Mouse (Mus musculus): ENCODE data around the gene Map2k3.

Map2k3 gene

GRCm38 (mm10) chr11:60955621-60956383 lies 24.0 kb downstream of the Map2k3 start:
- no peak for DNase-seq (ENCODE audit: low spot score in 2 of 2)

GRCm38 (mm10) chr11:60958948-60959347 lies 27.1 kb downstream of the Map2k3 start:
- DNase-seq (ENCODE audit: low spot score in 2 of 2) = no peak

- no peak for DNase-seq (ENCODE audit: low spot score in 2 of 2)
Observed at GRCm38 (mm10) chr11:60961176-60961575, 29.3 kb downstream of the Map2k3 start.

- DNase-seq (ENCODE audit: low spot score in 2 of 2) = no peak
Observed at GRCm38 (mm10) chr11:60962709-60963108, 30.9 kb downstream of the Map2k3 start.

GRCm38 (mm10) chr11:60966974-60967373 lies 35.1 kb downstream of the Map2k3 start:
- no peak for DNase-seq (ENCODE audit: low spot score in 2 of 2)

GRCm38 (mm10) chr11:60975097-60975496 lies 43.3 kb downstream of the Map2k3 start:
- no peak for DNase-seq (ENCODE audit: low spot score in 2 of 2)

- DNase-seq (ENCODE audit: low spot score in 2 of 2) = no peak
Observed at GRCm38 (mm10) chr11:60976234-60976633, 44.4 kb downstream of the Map2k3 start.

GRCm38 (mm10) chr11:60976742-60977141 lies 44.9 kb downstream of the Map2k3 start:
- DNase-seq (ENCODE audit: low spot score in 2 of 2) = no peak

- no peak for DNase-seq (ENCODE audit: low spot score in 2 of 2)
Observed at GRCm38 (mm10) chr11:60977153-60977552, 45.3 kb downstream of the Map2k3 start.

- DNase-seq (ENCODE audit: low spot score in 2 of 2) = no peak
Observed at GRCm38 (mm10) chr11:60978658-60979057, 46.8 kb downstream of the Map2k3 start.

GRCm38 (mm10) chr11:60979788-60980187 lies 48.0 kb downstream of the Map2k3 start:
- no peak for DNase-seq (ENCODE audit: low spot score in 2 of 2)

- DNase-seq (ENCODE audit: low spot score in 2 of 2) = no peak
Observed at GRCm38 (mm10) chr11:60981693-60982486, 50.1 kb downstream of the Map2k3 start.

GRCm38 (mm10) chr11:60984912-60985558 lies 53.2 kb downstream of the Map2k3 start:
- DNase-seq (ENCODE audit: low spot score in 2 of 2) = no peak

GRCm38 (mm10) chr11:60990428-60990827 lies 58.6 kb downstream of the Map2k3 start:
- DNase-seq (ENCODE audit: low spot score in 2 of 2) = no peak
